Mouse (Mus musculus) cerebellum, adult 2 months (tissue): Measurements from ENCODE around the gene Zfp213. TPM values are rescaled to one million over a fixed set of nuclear protein-coding genes. Genes with fewer than 3 reads are reported as not detected.

Source experiments
- DNase-seq, 2 experiments: peaks; one replicate each; pipeline ENCODE4 v3.0.0; 2021
- H3K27ac ChIP-seq: fragments of 200-500 bp; 2 replicates; pipeline ENCODE4 v1.5.1; 2012; ENCODE audit warnings: low read length, control low read depth, inconsistent platforms; ENCODE audit not compliant: insufficient read depth
- H3K27me3 ChIP-seq: fragments of 200-500 bp; 2 replicates; pipeline ENCODE4 v1.6.1; 2012; ENCODE audit warnings: inconsistent platforms, mild to moderate bottlenecking, low read length, moderate library complexity; ENCODE audit not compliant: control insufficient read depth, insufficient read depth
- H3K4me1 ChIP-seq: fragments of 200-500 bp; 2 replicates; pipeline ENCODE4 v1.6.1; 2011; ENCODE audit warnings: low read length; ENCODE audit not compliant: control insufficient read depth, insufficient read depth
- H3K4me3 ChIP-seq: fragments of 200-500 bp; replicated peaks from 2 replicates; pipeline ENCODE3; 2011; ENCODE audit warnings: mild to moderate bottlenecking, low read depth, low read length, control low read depth; ENCODE audit not compliant: insufficient read depth
- CTCF ChIP-seq: fragments of 200-500 bp; IDR thresholded peaks from 2 replicates; pipeline ENCODE4 v1.5.1; 2011; ENCODE audit warnings: low read depth, mild to moderate bottlenecking, control low read depth, low read length, moderate library complexity, borderline replicate concordance; ENCODE audit not compliant: insufficient read depth
- POLR2A ChIP-seq: fragments of 200-500 bp; IDR thresholded peaks from 2 replicates; pipeline ENCODE4 v1.6.1; 2011; ENCODE audit warnings: low read length, control low read depth, borderline replicate concordance; ENCODE audit not compliant: insufficient read depth
- WGBS: fragments of 180-500 bp; shearing (Covaris S2); methylation state at CpG from one replicate; pipeline ENCODE4 v1.1.7; 2018; 5-methylcytosine and 5-hydroxymethylcytosine counted together
- polyA plus RNA-seq: library from polyadenylated mRNA; depleted of rRNA; stranded (reverse); fragments of >200 nt; gene quantifications from 2 replicates; pipeline ENCODE4 v1.2.3, GENCODE M21; 2012; rRNA removed

The Zfp213 gene
- polyA plus RNA-seq: 9.2 and 9.5 TPM in 2 replicates

GRCm38 (mm10) chr17:23563595-23564367, at the start of gene Zfp213:
TSS of gene Zfp213 (minus strand) at chr17:23564238.
- TF ChIP-seq POLR2A (peak; percentile 80), CTCF (no peak)
- DNase-seq: peak; percentile 96 to 97
- WGBS: under 1% methylated on average over 59 of the region's 59 CpGs

GRCm38 (mm10) chr17:23610361-23610800, 46.3 kb upstream of the Zfp213 start:
- Histone ChIP-seq H3K4me3 (peak overlapping the region; percentile 44), H3K4me1 (no peaks in the 10 kb centered on the region), H3K27ac (no peak overlapping the region), H3K27me3 (no peaks in the 10 kb centered on the region)
- no peak for TF ChIP-seq POLR2A
- peak; percentile 70 for TF ChIP-seq CTCF
- DNase-seq: peak; percentile 75 to 76
- WGBS: 28% methylated on average over 28 of the region's 28 CpGs

More at GRCm38 (mm10) chr17:23563595-23564367, at the start of gene Zfp213:
- H3K27me3 ChIP-seq: no peaks in the 10 kb centered on the region
- peak within 1 kb of the TSS; percentile 74 for H3K4me3 ChIP-seq
- peak within 1 kb of the TSS; percentile 83 for H3K27ac ChIP-seq
- no peaks in the 10 kb centered on the region; the same call in 1 of the 2 replicates for H3K4me1 ChIP-seq

- TF ChIP-seq CTCF: no peak
- no peak for TF ChIP-seq POLR2A
- Histone ChIP-seq H3K4me1 (no peaks in the 10 kb centered on the region), H3K27ac (no peak overlapping the region), H3K4me3 (peak overlapping the region; percentile 44), H3K27me3 (no peaks in the 10 kb centered on the region)
- 17% methylated on average over 24 of the region's 24 CpGs for WGBS
- DNase-seq: peak; percentile 61 to 69
Observed at GRCm38 (mm10) chr17:23609612-23610011, 45.6 kb upstream of the Zfp213 start.

GRCm38 (mm10) chr17:23605220-23605619, 41.2 kb upstream of the Zfp213 start:
- WGBS: 85% methylated on average over 8 of the region's 8 CpGs

GRCm38 (mm10) chr17:23604394-23604793, 40.4 kb upstream of the Zfp213 start:
- H3K4me3 ChIP-seq: no peak overlapping the region
- H3K4me1 ChIP-seq: no peaks in the 10 kb centered on the region
- H3K27me3 ChIP-seq: no peaks in the 10 kb centered on the region
- 76% methylated on average over 7 of the region's 7 CpGs for WGBS
- no peak for DNase-seq
- TF ChIP-seq POLR2A: no peak
- no peak overlapping the region for H3K27ac ChIP-seq

More at GRCm38 (mm10) chr17:23605220-23605619, 41.2 kb upstream of the Zfp213 start:
- Histone ChIP-seq H3K4me1 (no peaks in the 10 kb centered on the region), H3K27ac (no peak overlapping the region), H3K27me3 (no peaks in the 10 kb centered on the region), H3K4me3 (no peak overlapping the region)
- DNase-seq: no peak
- TF ChIP-seq CTCF (no peak), POLR2A (no peak)

GRCm38 (mm10) chr17:23603542-23603941, 39.5 kb upstream of the Zfp213 start:
- TF ChIP-seq POLR2A (no peak), CTCF (no peak; the same call in 1 of the 2 replicates)
- Histone ChIP-seq H3K4me1 (no peaks in the 10 kb centered on the region), H3K27ac (no peak overlapping the region), H3K27me3 (no peaks in the 10 kb centered on the region), H3K4me3 (no peak overlapping the region)
- WGBS: 58% methylated on average over 2 of the region's 2 CpGs
- no peak for DNase-seq

GRCm38 (mm10) chr17:23603077-23603476, 39.0 kb upstream of the Zfp213 start:
- no peak for DNase-seq
- Histone ChIP-seq H3K27me3 (no peaks in the 10 kb centered on the region), H3K4me1 (no peaks in the 10 kb centered on the region), H3K4me3 (no peak overlapping the region), H3K27ac (no peak overlapping the region)
- 17% methylated on average over 8 of the region's 8 CpGs for WGBS
- no peak for TF ChIP-seq CTCF
- TF ChIP-seq POLR2A: no peak

GRCm38 (mm10) chr17:23601836-23602585, 38.0 kb upstream of the Zfp213 start:
- 57% methylated on average over 10 of the region's 10 CpGs for WGBS
- Histone ChIP-seq H3K27me3 (no peaks in the 10 kb centered on the region), H3K27ac (no peak overlapping the region), H3K4me3 (no peak overlapping the region), H3K4me1 (no peaks in the 10 kb centered on the region)
- TF ChIP-seq POLR2A: no peak
- no peak for TF ChIP-seq CTCF
- DNase-seq: no peak
